Mouse (Mus musculus) kidney, postnatal 0 days (tissue): ENCODE measurements at regions not wholly inside any gene's neighbourhood (a gene's known extent, or its start where the extent isn't known, plus 50 kb on each side); places are given as distances from the start of the nearest gene placed in this dataset.

Experiments
- ATAC-seq: fragments of 200-750 bp; cut with Nextera tagmentation; replicated peaks from 2 replicates; pipeline ENCODE4 v1.8.0; 2017; ENCODE audit warnings: low read depth, moderate number of reproducible peaks, moderate TSS enrichment, moderate library complexity; ENCODE audit not compliant: low FRiP score
- DNase-seq: peaks from one replicate; pipeline ENCODE4 v3.0.0-alpha.2; 2016; ENCODE audit warnings: low spot score
- H3K27ac ChIP-seq: fragments of 300-500 bp; sonication (generic); 2 replicates; pipeline ENCODE4 v1.5.1; 2014; ENCODE audit warnings: mild to moderate bottlenecking
- H3K27me3 ChIP-seq: fragments of 300-500 bp; sonication (generic); 2 replicates; pipeline ENCODE4 v1.6.1; 2014; ENCODE audit warnings: low read length, mixed read lengths; ENCODE audit not compliant: insufficient read depth
- H3K36me3 ChIP-seq: fragments of 300-500 bp; sonication (generic); 2 replicates; pipeline ENCODE4 v1.6.1; 2014; ENCODE audit warnings: low read length, mixed read lengths; ENCODE audit not compliant: insufficient read depth
- H3K4me1 ChIP-seq: fragments of 300-500 bp; sonication (generic); replicated peaks from 2 replicates; pipeline ENCODE4 v1.6.1; 2014; ENCODE audit warnings: antibody characterized with exemption, low read length, mixed read lengths; ENCODE audit not compliant: insufficient read depth
- H3K4me2 ChIP-seq: fragments of 300-500 bp; sonication (generic); 2 replicates; pipeline ENCODE4 v1.6.1; 2014; ENCODE audit warnings: mild to moderate bottlenecking, low read length, moderate library complexity, mixed read lengths
- H3K4me3 ChIP-seq: fragments of 300-500 bp; sonication (generic); replicated peaks from 2 replicates; pipeline ENCODE4 v1.5.1; 2014; ENCODE audit warnings: low read depth, low read length
- H3K9ac ChIP-seq: fragments of 300-500 bp; sonication (generic); 2 replicates; pipeline ENCODE4 v1.6.1; 2014; ENCODE audit warnings: low read depth, low read length
- H3K9me3 ChIP-seq: fragments of 300-500 bp; sonication (generic); replicated peaks from 2 replicates; pipeline ENCODE4 v1.6.1; 2016; ENCODE audit warnings: low read length, inconsistent platforms, mixed read lengths
- CTCF ChIP-seq: IDR thresholded peaks from 2 replicates; pipeline ENCODE4 v1.5.1; 2016; ENCODE audit warnings: antibody characterized with exemption, low read depth, mild to moderate bottlenecking, moderate library complexity
- WGBS: fragments of 180-500 bp; shearing (Covaris S2); extraction: QIAGEN DNeasy Blood & Tissue Kit; methylation state at CpG from one replicate; pipeline ENCODE4 v1.1.7; 2014; 5-methylcytosine and 5-hydroxymethylcytosine counted together

GRCm38 (mm10) chr13:16678246-16679024, 666.8 kb downstream of the Inhba start:
- no peak for DNase-seq
- no peaks in the 10 kb centered on the region for H3K4me1 ChIP-seq
- H3K4me3 ChIP-seq, result no peak overlapping the region
- no peak for TF ChIP-seq CTCF
- no peaks in the 10 kb centered on the region for H3K36me3 ChIP-seq
- H3K27ac ChIP-seq, result no peak overlapping the region
- 54% methylated on average over 1 of the region's 1 CpGs for WGBS
- no peak for ATAC-seq
- no peak overlapping the region for H3K4me2 ChIP-seq
- no peak overlapping the region for H3K9ac ChIP-seq
- H3K27me3 ChIP-seq, result no peaks in the 10 kb centered on the region
- H3K9me3 ChIP-seq, result no peaks in the 10 kb centered on the region

GRCm38 (mm10) chr13:16694201-16694600, 682.5 kb downstream of the Inhba start:
- H3K36me3 ChIP-seq, result no peaks in the 10 kb centered on the region
- no peak for TF ChIP-seq CTCF
- H3K9me3 ChIP-seq, result no peaks in the 10 kb centered on the region
- WGBS, result 86% methylated on average over 1 of the region's 1 CpGs
- H3K4me1 ChIP-seq, result no peaks in the 10 kb centered on the region
- DNase-seq (no peak), ATAC-seq (no peak)
- H3K9ac ChIP-seq, result no peak overlapping the region
- no peak overlapping the region for H3K27ac ChIP-seq
- no peaks in the 10 kb centered on the region for H3K27me3 ChIP-seq
- H3K4me3 ChIP-seq, result no peak overlapping the region
- no peak overlapping the region for H3K4me2 ChIP-seq

- no peak for ATAC-seq
- Histone ChIP-seq H3K9me3 (no peaks in the 10 kb centered on the region), H3K4me2 (no peak overlapping the region), H3K4me3 (no peak overlapping the region), H3K27me3 (no peaks in the 10 kb centered on the region), H3K36me3 (no peaks in the 10 kb centered on the region), H3K9ac (no peak overlapping the region), H3K4me1 (no peaks in the 10 kb centered on the region), H3K27ac (no peak overlapping the region)
- 81% methylated on average over 2 of the region's 2 CpGs for WGBS
- DNase-seq, result no peak
- TF ChIP-seq CTCF, result no peak
Measured at GRCm38 (mm10) chr13:16700934-16701333, 689.3 kb downstream of the Inhba start.

- 62% methylated on average over 1 of the region's 1 CpGs for WGBS
Measured at GRCm38 (mm10) chr13:16702138-16702537, 690.5 kb downstream of the Inhba start.

GRCm38 (mm10) chr13:16705217-16706104, 693.8 kb downstream of the Inhba start:
- ATAC-seq, result no peak
- Histone ChIP-seq H3K9ac (no peak overlapping the region), H3K4me2 (no peak overlapping the region), H3K9me3 (no peaks in the 10 kb centered on the region), H3K27me3 (no peaks in the 10 kb centered on the region), H3K4me3 (no peak overlapping the region), H3K36me3 (no peaks in the 10 kb centered on the region), H3K27ac (no peak overlapping the region), H3K4me1 (no peaks in the 10 kb centered on the region)
- no peak for DNase-seq
- no peak for TF ChIP-seq CTCF
- 52% methylated on average over 10 of the region's 10 CpGs for WGBS

More at GRCm38 (mm10) chr13:16702138-16702537, 690.5 kb downstream of the Inhba start:
- Histone ChIP-seq H3K4me1 (no peaks in the 10 kb centered on the region), H3K4me2 (no peak overlapping the region), H3K4me3 (no peak overlapping the region), H3K27me3 (no peaks in the 10 kb centered on the region), H3K9ac (no peak overlapping the region), H3K9me3 (no peaks in the 10 kb centered on the region), H3K36me3 (no peaks in the 10 kb centered on the region), H3K27ac (no peak overlapping the region)
- TF ChIP-seq CTCF, result no peak
- DNase-seq (no peak), ATAC-seq (no peak)

GRCm38 (mm10) chr13:16706105-16706442, 694.4 kb downstream of the Inhba start:
- 23% methylated on average over 1 of the region's 1 CpGs for WGBS
- no peak overlapping the region for H3K4me2 ChIP-seq
- H3K27me3 ChIP-seq, result no peaks in the 10 kb centered on the region
- TF ChIP-seq CTCF, result no peak
- ATAC-seq (no peak), DNase-seq (no peak)
- no peaks in the 10 kb centered on the region for H3K9me3 ChIP-seq
- H3K27ac ChIP-seq, result no peak overlapping the region
- no peaks in the 10 kb centered on the region for H3K4me1 ChIP-seq
- H3K4me3 ChIP-seq, result no peak overlapping the region
- H3K36me3 ChIP-seq, result no peaks in the 10 kb centered on the region
- H3K9ac ChIP-seq, result no peak overlapping the region
